Mouse (Mus musculus): ENCODE results near the gene Cpm. TPM values are rescaled to one million over a fixed set of nuclear protein-coding genes. Genes with fewer than 3 reads are reported as not detected.

The Cpm gene
- polyA plus RNA-seq, 1 experiment from 2014 or later = 4.6 TPM

- no peak for ATAC-seq
- peaks cover 15% of the 10 kb centered on the region for H3K4me1 ChIP-seq (replicated peaks; ENCODE audit: control insufficient read depth, insufficient read depth, low read length)
- H3K9me3 ChIP-seq (ENCODE audit: control insufficient read depth, low read length) = no peaks in the 10 kb centered on the region
- H3K27me3 ChIP-seq (replicated peaks; ENCODE audit: control insufficient read depth, insufficient read depth, low read length) = peaks cover 23% of the 10 kb centered on the region
- no peak overlapping the region for H3K4me3 ChIP-seq (replicated peaks; ENCODE audit: low read length)
- no peak overlapping the region for H3K27ac ChIP-seq (ENCODE audit: low read length)
- WGBS = 76% methylated on average over 9 of the region's 9 CpGs
- no peaks in the 10 kb centered on the region for H3K36me3 ChIP-seq (ENCODE audit: control insufficient read depth, insufficient read depth)
- H3K4me2 ChIP-seq (ENCODE audit: low read length) = no peak overlapping the region
- H3K9ac ChIP-seq (replicated peaks; ENCODE audit: low read depth, low read length) = no peak overlapping the region
These were observed 4.4 kb upstream of the Cpm start for GRCm38 (mm10) chr10:117624655-117625497.

DNA sequence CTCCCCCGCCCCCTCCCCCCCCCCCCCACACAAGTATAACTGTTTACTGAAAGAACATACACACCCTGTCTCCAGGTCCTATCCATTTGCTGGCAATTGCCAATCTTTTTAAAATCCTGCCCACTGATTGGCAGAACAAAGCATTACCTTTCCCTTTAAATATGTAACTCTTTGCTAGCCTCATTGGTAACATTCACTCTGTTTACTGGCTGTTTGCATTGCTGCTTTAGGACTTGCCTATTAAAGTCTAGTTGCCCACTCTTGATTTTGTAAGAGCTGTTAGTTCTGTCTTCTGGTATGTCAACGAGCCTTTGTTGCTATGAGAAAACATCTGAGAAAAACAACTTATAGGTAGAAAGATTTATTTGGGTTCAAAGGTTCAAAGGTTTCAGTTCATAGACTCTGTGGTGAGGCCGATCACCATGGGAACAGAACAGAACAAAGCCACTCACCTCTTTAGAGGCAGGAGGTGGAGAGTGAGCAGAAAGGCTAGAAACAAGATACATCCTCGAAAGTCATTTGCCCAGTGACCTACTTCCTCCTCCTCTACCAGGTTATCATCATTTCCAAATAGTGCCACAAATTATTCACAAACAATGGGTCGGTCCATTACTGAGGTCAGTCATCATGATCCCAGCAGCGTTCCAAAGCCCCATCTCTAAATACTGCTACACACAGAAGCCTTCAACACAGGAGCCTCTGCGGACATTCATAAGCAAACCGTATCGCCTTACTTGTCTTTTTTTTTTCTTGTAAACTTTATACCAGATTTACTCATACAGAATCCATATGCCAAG lies 3.6 kb upstream of the Cpm start:
- 69% methylated on average over 8 of the region's 9 CpGs for WGBS
- H3K4me1 ChIP-seq (replicated peaks; ENCODE audit: control insufficient read depth, insufficient read depth, low read length) = peaks cover 17% of the 10 kb centered on the region
- no peak overlapping the region for H3K27ac ChIP-seq (ENCODE audit: low read length)
- no peak overlapping the region for H3K9ac ChIP-seq (replicated peaks; ENCODE audit: low read depth, low read length)
- H3K4me2 ChIP-seq (ENCODE audit: low read length) = no peak overlapping the region
- ATAC-seq = no peak
- H3K36me3 ChIP-seq (ENCODE audit: control insufficient read depth, insufficient read depth) = no peaks in the 10 kb centered on the region
- H3K27me3 ChIP-seq (replicated peaks; ENCODE audit: control insufficient read depth, insufficient read depth, low read length) = peaks cover 27% of the 10 kb centered on the region
- no peak overlapping the region for H3K4me3 ChIP-seq (replicated peaks; ENCODE audit: low read length)
- H3K9me3 ChIP-seq (ENCODE audit: control insufficient read depth, low read length) = no peaks in the 10 kb centered on the region

DNA sequence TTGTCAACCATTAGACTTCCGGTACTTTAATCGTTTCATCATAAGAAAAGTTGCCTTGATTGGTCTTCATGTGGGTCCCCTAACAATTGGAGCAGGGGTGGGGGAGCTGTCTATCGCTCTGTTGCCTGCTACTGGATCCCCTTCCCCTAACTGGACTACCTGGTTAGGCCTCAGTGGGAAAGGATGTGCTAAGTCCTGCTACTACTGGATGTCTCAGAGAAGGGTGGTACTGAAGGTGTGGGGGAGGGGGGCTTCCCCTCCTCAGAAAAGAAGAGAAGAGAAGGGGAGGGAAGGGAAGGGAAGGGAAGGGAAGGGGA lies 3.0 kb upstream of the Cpm start:
- no peak overlapping the region for H3K4me2 ChIP-seq (ENCODE audit: low read length)
- no peak overlapping the region for H3K4me3 ChIP-seq (replicated peaks; ENCODE audit: low read length)
- H3K27ac ChIP-seq (ENCODE audit: low read length) = no peak overlapping the region
- H3K9me3 ChIP-seq (ENCODE audit: control insufficient read depth, low read length) = no peaks in the 10 kb centered on the region
- H3K36me3 ChIP-seq (ENCODE audit: control insufficient read depth, insufficient read depth) = no peaks in the 10 kb centered on the region
- peaks cover 17% of the 10 kb centered on the region for H3K4me1 ChIP-seq (replicated peaks; ENCODE audit: control insufficient read depth, insufficient read depth, low read length)
- ATAC-seq = no peak
- WGBS = 80% methylated on average over 3 of the region's 3 CpGs
- no peak overlapping the region for H3K9ac ChIP-seq (replicated peaks; ENCODE audit: low read depth, low read length)
- H3K27me3 ChIP-seq (replicated peaks; ENCODE audit: control insufficient read depth, insufficient read depth, low read length) = peaks cover 32% of the 10 kb centered on the region

DNA sequence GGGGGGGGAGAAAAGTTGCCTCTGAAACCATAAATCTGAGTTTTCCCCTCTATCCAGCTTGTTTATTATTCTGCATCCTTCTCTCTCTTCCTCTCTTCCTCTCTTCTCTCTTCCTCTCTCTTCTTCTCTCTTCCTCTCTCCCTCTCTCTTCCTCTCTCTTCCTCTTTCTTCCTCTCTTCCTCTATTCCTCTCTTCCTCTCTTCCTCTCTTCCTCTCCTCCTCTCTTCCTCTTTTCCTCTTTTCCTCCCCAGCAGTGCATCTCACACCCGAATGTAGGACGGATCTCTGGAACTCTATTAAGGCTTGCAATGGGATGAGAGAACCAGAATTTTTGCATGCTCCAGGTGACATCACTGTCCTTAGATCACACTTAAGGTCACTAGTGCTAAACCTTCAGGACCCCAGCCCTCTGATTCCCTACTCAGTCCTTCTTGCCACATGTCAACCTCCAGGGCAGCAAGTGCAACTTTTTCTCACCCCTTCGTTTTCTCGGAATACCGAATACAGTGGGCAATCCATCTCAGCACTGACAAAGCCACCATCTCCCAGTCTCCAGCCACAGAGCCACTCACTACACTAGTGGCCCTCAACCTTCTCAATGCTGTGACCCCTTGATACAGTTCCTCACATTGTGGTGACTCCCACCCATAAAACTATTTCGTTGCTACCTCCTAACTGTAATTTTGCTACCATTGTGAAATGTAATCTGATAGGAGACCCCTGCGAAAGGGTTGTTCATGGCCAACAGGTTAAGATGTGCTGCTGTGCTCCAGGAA lies 2.3 kb upstream of the Cpm start:
- H3K4me3 ChIP-seq (replicated peaks; ENCODE audit: low read length) = no peak overlapping the region
- H3K36me3 ChIP-seq (ENCODE audit: control insufficient read depth, insufficient read depth) = no peaks in the 10 kb centered on the region
- H3K9me3 ChIP-seq (ENCODE audit: control insufficient read depth, low read length) = no peaks in the 10 kb centered on the region
- H3K4me1 ChIP-seq (replicated peaks; ENCODE audit: control insufficient read depth, insufficient read depth, low read length) = peaks cover 17% of the 10 kb centered on the region
- 81% methylated on average over 7 of the region's 7 CpGs for WGBS
- ATAC-seq = no peak
- H3K9ac ChIP-seq (replicated peaks; ENCODE audit: low read depth, low read length) = no peak overlapping the region
- H3K4me2 ChIP-seq (ENCODE audit: low read length) = no peak overlapping the region
- H3K27ac ChIP-seq (ENCODE audit: low read length) = no peak overlapping the region
- H3K27me3 ChIP-seq (replicated peaks; ENCODE audit: control insufficient read depth, insufficient read depth, low read length) = peaks cover 39% of the 10 kb centered on the region

GRCm38 (mm10) chr10:117627616-117627930 lies 1.7 kb upstream of the Cpm start:
- H3K27me3 ChIP-seq (replicated peaks; ENCODE audit: control insufficient read depth, insufficient read depth, low read length) = peaks cover 40% of the 10 kb centered on the region

GRCm38 (mm10) chr10:117627949-117628348 lies 1.4 kb upstream of the Cpm start:
- Histone ChIP-seq H3K36me3 (ENCODE audit: control insufficient read depth, insufficient read depth) (no peaks in the 10 kb centered on the region), H3K27ac (ENCODE audit: low read length) (no peak overlapping the region), H3K27me3 (replicated peaks; ENCODE audit: control insufficient read depth, insufficient read depth, low read length) (peaks cover 40% of the 10 kb centered on the region), H3K9ac (replicated peaks; ENCODE audit: low read depth, low read length) (no peak overlapping the region), H3K4me1 (replicated peaks; ENCODE audit: control insufficient read depth, insufficient read depth, low read length) (peaks cover 17% of the 10 kb centered on the region), H3K4me3 (replicated peaks; ENCODE audit: low read length) (no peak overlapping the region), H3K9me3 (ENCODE audit: control insufficient read depth, low read length) (no peaks in the 10 kb centered on the region), H3K4me2 (ENCODE audit: low read length) (no peak overlapping the region)
- 32% methylated on average over 6 of the region's 6 CpGs for WGBS
- no peak for ATAC-seq

More at GRCm38 (mm10) chr10:117627616-117627930, 1.7 kb upstream of the Cpm start:
- H3K9me3 ChIP-seq (ENCODE audit: control insufficient read depth, low read length) = no peaks in the 10 kb centered on the region
- no peak for ATAC-seq
- no peak overlapping the region for H3K9ac ChIP-seq (replicated peaks; ENCODE audit: low read depth, low read length)
- H3K4me3 ChIP-seq (replicated peaks; ENCODE audit: low read length) = no peak overlapping the region
- peaks cover 17% of the 10 kb centered on the region for H3K4me1 ChIP-seq (replicated peaks; ENCODE audit: control insufficient read depth, insufficient read depth, low read length)
- H3K27ac ChIP-seq (ENCODE audit: low read length) = no peak overlapping the region
- no peaks in the 10 kb centered on the region for H3K36me3 ChIP-seq (ENCODE audit: control insufficient read depth, insufficient read depth)
- no peak overlapping the region for H3K4me2 ChIP-seq (ENCODE audit: low read length)
- 51% methylated on average over 7 of the region's 7 CpGs for WGBS

DNA sequence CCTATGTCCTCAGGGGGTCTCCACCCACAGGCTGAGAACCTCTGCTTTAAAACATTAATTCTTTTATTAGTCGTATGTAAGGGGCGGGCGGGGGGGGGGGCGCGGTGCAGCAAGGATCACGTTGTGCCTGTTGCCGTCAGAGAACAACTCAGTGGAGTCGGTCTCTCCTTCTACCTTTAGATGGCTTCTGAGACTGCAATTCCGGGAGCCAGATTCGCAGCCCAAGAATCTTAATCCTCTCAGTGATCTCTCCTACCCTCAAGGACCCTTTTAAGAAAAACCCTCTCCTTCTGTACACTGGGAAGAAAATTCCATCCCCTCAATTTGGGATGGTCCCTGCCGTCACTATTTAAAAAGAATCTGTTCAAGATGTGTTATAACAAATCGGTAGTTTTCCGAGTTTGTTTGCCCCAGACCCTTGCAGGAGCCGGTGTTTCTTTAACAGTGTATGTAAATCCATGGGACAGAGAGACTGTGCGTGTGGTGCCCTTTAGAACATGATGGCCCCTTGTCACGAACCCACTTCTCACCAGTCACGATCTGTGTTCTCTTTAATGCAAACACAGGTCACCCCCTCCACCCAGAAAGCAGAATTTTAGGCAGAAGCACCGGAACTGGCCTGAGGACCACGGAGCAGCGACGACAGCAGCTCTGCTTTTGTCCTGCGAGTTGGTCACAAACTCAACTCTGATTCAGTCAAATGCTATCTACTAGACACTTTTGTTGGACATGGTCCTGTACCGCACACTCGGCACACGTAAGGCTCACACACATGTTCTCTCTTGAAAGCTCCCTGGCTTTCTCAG lies 734 bp upstream of the Cpm start:
- Histone ChIP-seq H3K27ac (ENCODE audit: low read length) (no peak overlapping the region), H3K4me2 (ENCODE audit: low read length) (peak overlapping the region; percentile 97), H3K9me3 (ENCODE audit: control insufficient read depth, low read length) (no peaks in the 10 kb centered on the region), H3K27me3 (replicated peaks; ENCODE audit: control insufficient read depth, insufficient read depth, low read length) (peaks cover 40% of the 10 kb centered on the region), H3K9ac (replicated peaks; ENCODE audit: low read depth, low read length) (peak overlapping the region; percentile 45), H3K4me3 (replicated peaks; ENCODE audit: low read length) (peak overlapping the region; percentile 54), H3K4me1 (replicated peaks; ENCODE audit: control insufficient read depth, insufficient read depth, low read length) (peaks cover 17% of the 10 kb centered on the region), H3K36me3 (ENCODE audit: control insufficient read depth, insufficient read depth) (no peaks in the 10 kb centered on the region)
- WGBS = under 1% methylated on average over 25 of the region's 25 CpGs
- 0 out of 2 replicates have a peak, but pooled peaks have one; percentile 32 for ATAC-seq

DNA sequence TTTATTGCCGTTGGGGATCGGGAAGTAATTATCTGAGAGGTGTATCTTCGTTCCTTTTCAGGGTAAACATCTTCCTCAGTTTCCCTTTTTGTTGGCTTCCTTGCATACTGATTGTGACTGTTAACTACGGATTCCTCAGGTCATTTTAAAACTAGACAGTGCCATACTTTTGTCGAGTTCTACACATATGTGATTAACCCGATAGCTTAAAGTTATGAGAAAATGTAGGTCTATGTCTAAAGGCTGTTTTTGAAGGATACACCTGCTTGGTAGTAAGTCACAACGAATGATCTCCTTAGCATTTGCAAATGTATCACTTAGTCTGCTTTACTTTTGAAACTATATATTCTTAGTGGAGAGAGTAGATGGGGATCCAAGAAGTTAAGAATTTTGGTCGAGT lies 876 bp downstream of the Cpm start:
- H3K36me3 ChIP-seq (ENCODE audit: control insufficient read depth, insufficient read depth) = no peaks in the 10 kb centered on the region
- no peak for ATAC-seq
- H3K27me3 ChIP-seq (replicated peaks; ENCODE audit: control insufficient read depth, insufficient read depth, low read length) = peaks cover 40% of the 10 kb centered on the region
- H3K9ac ChIP-seq (replicated peaks; ENCODE audit: low read depth, low read length) = no peak overlapping the region
- no peak overlapping the region for H3K27ac ChIP-seq (ENCODE audit: low read length)
- peaks cover 17% of the 10 kb centered on the region for H3K4me1 ChIP-seq (replicated peaks; ENCODE audit: control insufficient read depth, insufficient read depth, low read length)
- H3K4me2 ChIP-seq (ENCODE audit: low read length) = no peak overlapping the region
- WGBS = 27% methylated on average over 8 of the region's 8 CpGs
- H3K4me3 ChIP-seq (replicated peaks; ENCODE audit: low read length) = no peak overlapping the region
- H3K9me3 ChIP-seq (ENCODE audit: control insufficient read depth, low read length) = no peaks in the 10 kb centered on the region
